Mouse (Mus musculus): ENCODE data around the gene Serpina1f.

GRCm38 (mm10) chr12:103643818-103644217 is 51.5 kb downstream of the Serpina1f start:
- TF ChIP-seq CTCF (conservative IDR thresholded peaks at IDR 0.05; ENCODE audit: insufficient read depth, insufficient read length, low read depth, low read length) = no peak
- TF ChIP-seq POLR2A (IDR thresholded peaks at IDR 0.05; ENCODE audit: low read depth, low read length) = no peak

Measured in kidney, adult 2 months (tissue).